Mouse (Mus musculus) midbrain, embryonic 12.5 days (tissue): ENCODE results near the gene Ptprq. TPM values are rescaled to one million over a fixed set of nuclear protein-coding genes. Genes with fewer than 3 reads are reported as not detected.
A peak's percentile ranks its signal among the peaks of the same experiment; 100 is the strongest.

ENCODE experiments used
- ATAC-seq: fragments of 200-750 bp; cut with Nextera tagmentation; 2 replicates; pipeline ENCODE4 v1.8.0; 2017; ENCODE audit warnings: low read depth, moderate TSS enrichment, moderate library complexity; ENCODE audit not compliant: low FRiP score
- H3K27ac ChIP-seq: fragments of 300-500 bp; sonication (generic); replicated peaks from 2 replicates; pipeline ENCODE4 v1.5.1; 2016; ENCODE audit warnings: mild to moderate bottlenecking
- H3K27me3 ChIP-seq: fragments of 300-500 bp; sonication (generic); 2 replicates; pipeline ENCODE4 v1.6.1; 2016; ENCODE audit warnings: mild to moderate bottlenecking
- H3K36me3 ChIP-seq: fragments of 300-500 bp; sonication (generic); 2 replicates; pipeline ENCODE4 v1.6.1; 2016
- H3K4me1 ChIP-seq: fragments of 300-500 bp; sonication (generic); 2 replicates; pipeline ENCODE4 v1.6.1; 2016
- H3K4me2 ChIP-seq: fragments of 300-500 bp; sonication (generic); replicated peaks from 2 replicates; pipeline ENCODE4 v1.6.1; 2016; ENCODE audit warnings: mild to moderate bottlenecking, moderate library complexity
- H3K4me3 ChIP-seq: fragments of 300-500 bp; sonication (generic); 2 replicates; pipeline ENCODE4 v1.5.1; 2016; ENCODE audit warnings: mild to moderate bottlenecking
- H3K9ac ChIP-seq: fragments of 300-500 bp; sonication (generic); replicated peaks from 2 replicates; pipeline ENCODE4 v1.6.1; 2016; ENCODE audit warnings: mild to moderate bottlenecking, moderate library complexity
- H3K9me3 ChIP-seq: fragments of 300-500 bp; sonication (generic); 2 replicates; pipeline ENCODE4 v1.6.1; 2016; ENCODE audit warnings: mild to moderate bottlenecking
- WGBS: fragments of 180-500 bp; shearing (Covaris S2); methylation state at CpG from one replicate; pipeline ENCODE4 v1.1.7; 2016; 5-methylcytosine and 5-hydroxymethylcytosine counted together
- polyA plus RNA-seq: library from polyadenylated mRNA; unstranded; fragments of >200 nt; fragmentation: Nextera tagmentation; extraction: Ambion mirVana; gene quantifications from 2 replicates; pipeline ENCODE4 v1.2.1, GENCODE M21; 2016

Ptprq gene
- polyA plus RNA-seq, 1 experiment from 2014 or later: 0.22 TPM

DNA sequence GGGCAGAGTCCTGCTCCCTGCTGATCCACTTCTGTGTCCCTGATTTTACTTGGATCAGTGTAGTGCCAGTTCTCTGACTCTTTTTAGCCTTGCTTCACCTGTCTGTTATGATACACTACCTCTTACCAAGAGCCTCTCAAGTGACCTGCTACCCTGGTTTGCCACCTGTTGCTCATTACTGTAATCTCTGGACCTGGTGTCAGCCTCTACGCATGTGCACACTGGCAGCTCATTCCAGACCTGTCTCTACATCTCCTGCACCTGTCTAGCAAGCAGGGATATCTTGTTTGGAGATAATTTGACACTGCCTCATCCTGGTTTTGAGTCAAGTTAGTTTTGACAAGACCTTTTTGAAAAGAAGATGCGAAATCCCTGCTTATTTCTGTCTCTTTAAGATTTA lies 213.5 kb downstream of the Ptprq start:
- Histone ChIP-seq H3K36me3 (no peaks in the 10 kb centered on the region), H3K27ac (no peak overlapping the region), H3K4me1 (no peaks in the 10 kb centered on the region), H3K4me2 (no peak overlapping the region), H3K27me3 (no peaks in the 10 kb centered on the region), H3K4me3 (no peak overlapping the region), H3K9me3 (no peaks in the 10 kb centered on the region), H3K9ac (no peak overlapping the region)
- WGBS: 83% methylated on average over 2 of the region's 2 CpGs
- no peak for ATAC-seq

DNA sequence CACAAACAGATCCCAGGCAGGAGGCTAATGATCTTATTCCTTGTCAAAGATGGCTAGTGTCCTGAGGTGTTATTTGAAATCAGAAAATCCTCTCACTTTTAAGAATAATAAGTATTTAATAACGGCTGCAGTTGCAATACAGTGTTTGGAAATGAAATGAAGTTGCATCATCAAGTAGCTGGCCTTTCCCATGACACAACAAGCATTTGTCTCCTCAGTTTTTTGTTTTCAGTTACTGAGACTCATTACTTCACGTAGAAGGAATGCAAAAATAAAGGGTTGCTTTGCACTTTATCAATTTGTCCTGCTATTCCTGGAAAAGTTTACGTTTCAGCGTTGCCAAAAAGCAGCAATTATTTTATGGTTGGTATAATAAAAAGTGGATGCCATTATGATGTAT lies 216.4 kb downstream of the Ptprq start:
- ATAC-seq: no peak
- no peaks in the 10 kb centered on the region for H3K4me1 ChIP-seq
- H3K9ac ChIP-seq: no peak overlapping the region
- H3K4me3 ChIP-seq: no peak overlapping the region
- H3K9me3 ChIP-seq: no peaks in the 10 kb centered on the region
- WGBS: 84% methylated on average over 4 of the region's 4 CpGs
- no peaks in the 10 kb centered on the region for H3K36me3 ChIP-seq
- H3K27me3 ChIP-seq: no peaks in the 10 kb centered on the region
- no peak overlapping the region for H3K27ac ChIP-seq
- H3K4me2 ChIP-seq: no peak overlapping the region

DNA sequence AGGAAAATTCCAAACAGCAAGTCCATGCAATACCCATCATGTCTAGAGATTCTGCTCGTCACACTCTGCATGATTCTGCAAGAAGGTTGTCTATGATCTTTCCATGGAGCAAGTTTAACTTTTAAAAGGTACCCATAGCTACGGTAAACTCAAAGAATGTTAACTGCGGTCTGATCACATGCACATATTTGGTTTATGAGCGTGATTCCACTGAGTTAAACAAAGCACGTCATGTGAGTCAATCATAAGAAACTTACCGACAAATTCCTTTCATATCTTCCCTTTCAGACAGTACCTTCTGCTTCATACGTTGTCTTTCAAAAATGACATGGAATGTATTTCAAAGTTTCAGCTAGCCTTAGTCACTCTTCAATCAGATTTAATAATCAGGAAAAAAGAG lies 217.7 kb downstream of the Ptprq start:
- 95% methylated on average over 7 of the region's 7 CpGs for WGBS
- H3K36me3 ChIP-seq: no peaks in the 10 kb centered on the region
- no peaks in the 10 kb centered on the region for H3K9me3 ChIP-seq
- H3K4me1 ChIP-seq: no peaks in the 10 kb centered on the region
- no peak overlapping the region for H3K9ac ChIP-seq
- H3K27me3 ChIP-seq: no peaks in the 10 kb centered on the region
- H3K4me3 ChIP-seq: no peak overlapping the region
- no peak for ATAC-seq
- no peak overlapping the region for H3K4me2 ChIP-seq
- H3K27ac ChIP-seq: no peak overlapping the region

DNA sequence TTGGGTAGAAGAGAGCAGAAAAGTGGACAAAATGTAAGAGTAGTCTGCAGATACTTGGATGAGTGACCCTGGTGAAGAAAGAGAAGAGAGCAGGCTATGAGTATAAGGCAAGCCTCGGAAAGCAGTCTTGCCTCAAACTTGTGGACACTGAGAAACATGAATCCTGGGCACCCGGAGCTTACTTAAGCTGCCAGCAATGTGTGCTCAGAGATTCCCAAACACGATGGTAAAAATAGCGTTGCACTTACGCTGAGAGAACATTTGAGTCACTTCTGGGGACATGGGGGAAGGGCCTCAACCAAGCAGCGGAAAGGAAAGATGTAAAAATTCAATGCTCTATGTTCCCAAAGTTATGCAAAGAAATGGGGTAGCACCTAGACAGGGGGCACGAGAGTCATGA lies 220.2 kb downstream of the Ptprq start:
- H3K9me3 ChIP-seq: no peaks in the 10 kb centered on the region
- WGBS: 87% methylated on average over 7 of the region's 7 CpGs
- H3K27me3 ChIP-seq: 0 out of 2 replicates have a peak, but pooled peaks cover 2% of the 10 kb centered on the region
- no peak overlapping the region for H3K9ac ChIP-seq
- H3K36me3 ChIP-seq: no peaks in the 10 kb centered on the region
- H3K4me2 ChIP-seq: no peak overlapping the region
- H3K27ac ChIP-seq: no peak overlapping the region
- no peaks in the 10 kb centered on the region for H3K4me1 ChIP-seq
- no peak overlapping the region for H3K4me3 ChIP-seq
- ATAC-seq: no peak

DNA sequence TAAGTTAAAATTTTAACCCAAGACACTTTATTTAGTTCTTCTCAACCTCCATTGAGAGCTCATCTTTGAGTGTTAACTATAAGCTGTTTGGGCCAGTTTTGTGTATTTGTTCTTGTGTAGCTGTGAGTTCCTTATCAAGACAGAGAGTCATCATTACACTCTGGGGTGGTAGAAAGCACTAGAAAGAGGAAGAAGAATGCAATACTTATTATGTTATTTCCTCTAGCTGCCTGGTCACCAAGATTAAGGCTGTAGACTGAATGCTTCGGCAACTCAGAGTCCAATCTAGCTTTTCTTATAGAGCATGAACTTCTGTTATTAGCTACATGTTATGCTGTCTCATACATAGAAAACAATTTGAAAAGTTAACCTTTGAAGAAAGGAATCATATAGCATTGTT lies 223.4 kb downstream of the Ptprq start:
- Histone ChIP-seq H3K9me3 (no peaks in the 10 kb centered on the region), H3K27me3 (peaks cover 13% of the 10 kb centered on the region; the same call in 1 of the 2 replicates), H3K9ac (no peak overlapping the region), H3K36me3 (no peaks in the 10 kb centered on the region), H3K4me3 (no peak overlapping the region), H3K27ac (no peak overlapping the region), H3K4me2 (no peak overlapping the region), H3K4me1 (peaks cover 11% of the 10 kb centered on the region)
- WGBS: 80% methylated on average over 1 of the region's 1 CpGs
- no peak for ATAC-seq

DNA sequence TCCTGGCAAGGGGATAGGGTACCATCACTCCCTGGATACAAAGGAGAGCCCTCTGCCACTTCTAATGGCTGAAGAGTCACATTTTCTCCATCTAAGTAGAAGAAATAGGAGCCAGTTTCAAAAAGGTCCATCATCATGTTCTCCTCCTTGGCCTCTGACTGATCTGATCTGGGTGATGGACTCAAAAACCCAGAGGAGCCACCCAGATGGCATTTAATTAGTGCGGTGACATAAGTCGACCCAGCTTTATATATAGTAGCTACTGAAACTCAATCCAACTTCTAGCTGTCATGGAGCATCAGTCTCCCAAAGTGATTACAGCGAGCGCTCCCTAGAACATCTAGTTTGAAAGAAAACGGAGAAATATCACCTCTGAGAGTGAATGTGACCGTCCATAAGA lies 225.3 kb downstream of the Ptprq start, which contains the start of gene Myf6:
Gene Myf6, minus strand, starts transcription at position 170 of the 400 bp plus-strand sequence.
- Histone ChIP-seq H3K9ac (no peak within 1 kb of the TSS), H3K9me3 (no peaks in the 10 kb centered on the region), H3K27ac (no peak within 1 kb of the TSS), H3K4me3 (peak within 1 kb of the TSS; percentile 25), H3K36me3 (no peaks in the 10 kb centered on the region), H3K27me3 (peaks cover 13% of the 10 kb centered on the region; the same call in 1 of the 2 replicates), H3K4me2 (peak within 1 kb of the TSS; percentile 47), H3K4me1 (peaks cover 11% of the 10 kb centered on the region)
- ATAC-seq: no peak
- 89% methylated on average over 6 of the region's 6 CpGs for WGBS

DNA sequence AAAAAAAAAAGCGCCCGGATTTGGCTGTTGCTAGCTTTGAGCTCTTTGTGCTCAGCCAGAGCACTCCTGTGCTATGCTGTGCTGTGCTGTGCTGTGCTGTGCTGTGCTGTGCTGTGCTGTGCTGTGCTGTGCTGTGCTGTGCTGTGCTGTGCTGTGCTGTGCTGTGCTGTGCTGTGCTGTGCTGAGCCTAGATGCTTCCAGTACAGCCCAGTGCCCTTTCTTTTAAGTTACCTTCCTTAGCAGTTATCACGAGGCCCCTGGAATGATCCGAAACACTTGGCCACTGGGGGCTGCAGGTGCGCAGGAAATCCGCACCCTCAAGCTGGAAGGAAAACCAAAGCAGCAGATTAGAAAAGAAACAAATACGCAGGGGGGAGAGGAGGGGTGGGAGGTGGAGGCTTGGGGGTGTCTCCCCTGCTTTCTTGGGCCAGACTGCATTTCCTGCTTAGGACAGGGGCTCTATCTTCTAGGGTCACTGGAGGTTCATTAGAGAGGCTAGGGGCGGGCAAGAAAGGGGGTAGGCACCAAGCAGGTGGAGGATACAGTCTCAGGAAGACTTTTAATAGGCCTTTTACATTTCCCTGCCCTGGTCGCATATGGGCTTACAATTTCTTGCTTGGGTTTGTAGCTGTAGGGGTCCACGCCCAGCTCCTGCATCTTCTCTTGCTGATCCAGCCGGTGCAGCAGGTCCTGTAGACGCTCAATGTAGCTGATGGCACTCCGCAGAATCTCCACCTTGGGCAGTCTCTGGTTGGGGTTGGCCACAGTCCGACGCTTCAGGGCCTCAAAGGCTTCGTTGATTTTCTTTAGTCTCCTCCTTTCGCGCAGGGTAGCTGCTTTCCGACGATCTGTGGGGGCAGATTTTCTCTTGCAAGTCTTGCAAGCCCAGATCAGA lies 226.0 kb downstream of the Ptprq start:
- H3K27me3 ChIP-seq: peaks cover 13% of the 10 kb centered on the region; the same call in 1 of the 2 replicates
- peaks cover 11% of the 10 kb centered on the region for H3K4me1 ChIP-seq
- 38% methylated on average over 20 of the region's 20 CpGs for WGBS
- no peak overlapping the region for H3K27ac ChIP-seq
- H3K4me3 ChIP-seq: peak overlapping the region; percentile 25
- H3K4me2 ChIP-seq: peak overlapping the region; percentile 47
- H3K9me3 ChIP-seq: no peaks in the 10 kb centered on the region
- H3K9ac ChIP-seq: no peak overlapping the region
- ATAC-seq: peak; percentile 83
- H3K36me3 ChIP-seq: no peaks in the 10 kb centered on the region

DNA sequence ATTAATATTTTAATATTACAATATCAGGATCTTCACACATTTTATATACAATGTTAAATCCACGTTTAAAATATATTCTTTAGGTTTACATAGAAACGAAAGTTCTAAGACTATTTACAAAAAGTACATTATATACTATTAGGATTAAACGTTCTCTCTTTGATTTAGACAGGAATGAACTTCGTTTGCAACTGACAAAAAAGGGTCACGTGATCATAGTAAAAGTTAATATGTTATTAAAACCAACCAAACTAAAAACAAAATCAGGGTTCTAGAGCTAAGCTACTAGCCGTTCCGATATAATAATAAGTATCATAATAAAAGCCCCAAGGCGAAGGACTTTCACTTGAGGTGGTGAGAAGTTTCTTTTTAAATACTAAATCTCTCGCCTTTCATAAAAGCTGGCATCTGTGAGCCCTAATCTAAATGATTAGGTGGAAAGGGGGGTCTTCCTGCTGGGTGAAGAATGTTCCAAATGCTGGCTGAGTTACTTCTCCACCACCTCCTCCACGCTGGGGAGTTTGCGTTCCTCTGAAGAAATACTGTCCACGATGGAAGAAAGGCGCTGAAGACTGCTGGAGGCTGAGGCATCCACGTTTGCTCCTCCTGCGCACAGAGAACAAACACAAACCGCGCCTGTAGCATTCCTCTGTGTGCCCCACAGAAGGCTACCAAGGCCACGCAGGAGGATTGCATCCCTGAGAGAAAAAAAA lies 226.8 kb downstream of the Ptprq start:
- Histone ChIP-seq H3K4me1 (peaks cover 11% of the 10 kb centered on the region), H3K9me3 (no peaks in the 10 kb centered on the region), H3K9ac (no peak overlapping the region), H3K4me3 (peak overlapping the region; percentile 25), H3K4me2 (peak overlapping the region; percentile 47), H3K27me3 (peaks cover 13% of the 10 kb centered on the region; the same call in 1 of the 2 replicates), H3K27ac (no peak overlapping the region), H3K36me3 (no peaks in the 10 kb centered on the region)
- peak; percentile 53 for ATAC-seq
- WGBS: 41% methylated on average over 18 of the region's 18 CpGs

DNA sequence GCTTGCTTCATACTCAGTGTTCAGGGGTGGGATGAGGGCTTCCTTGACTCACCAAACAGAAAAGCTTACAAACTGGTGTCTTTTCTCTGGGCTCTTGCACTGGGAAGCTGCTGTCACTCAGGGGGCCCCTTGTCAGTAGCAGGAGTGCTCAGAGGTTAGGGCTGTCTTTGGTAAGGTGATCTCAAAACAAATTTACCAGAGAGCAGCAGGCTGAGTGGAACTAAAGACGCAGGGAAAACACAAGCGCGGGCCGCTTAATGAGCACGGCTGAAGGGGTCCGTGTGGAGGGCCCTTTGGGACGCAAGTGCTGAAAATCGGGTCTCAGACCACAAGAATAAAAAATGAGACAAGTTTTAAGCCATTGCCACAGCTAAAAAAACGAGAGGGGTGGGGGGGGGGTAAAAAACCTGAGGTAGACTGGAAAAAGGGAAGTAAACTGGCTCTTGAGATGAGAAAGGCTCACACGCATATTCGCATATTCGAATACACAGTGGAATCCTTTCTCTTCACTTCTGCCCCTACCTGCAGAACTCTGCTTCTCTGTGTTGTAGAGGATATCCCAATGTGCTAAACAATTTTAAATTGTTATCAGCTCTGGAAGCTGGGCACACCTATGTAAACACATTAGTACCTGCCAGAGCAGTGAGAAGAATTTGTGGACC lies 231.1 kb downstream of the Ptprq start:
- peaks cover 8% of the 10 kb centered on the region for H3K4me1 ChIP-seq
- H3K4me3 ChIP-seq: no peak overlapping the region
- no peaks in the 10 kb centered on the region for H3K9me3 ChIP-seq
- no peak overlapping the region for H3K27ac ChIP-seq
- 30% methylated on average over 12 of the region's 12 CpGs for WGBS
- ATAC-seq: peak; percentile 8; the same call in 1 of the 2 replicates
- no peaks in the 10 kb centered on the region for H3K36me3 ChIP-seq
- peaks cover 3% of the 10 kb centered on the region; the same call in 1 of the 2 replicates for H3K27me3 ChIP-seq
- no peak overlapping the region; the same call in 1 of the 2 replicates for H3K4me2 ChIP-seq
- H3K9ac ChIP-seq: no peak overlapping the region

DNA sequence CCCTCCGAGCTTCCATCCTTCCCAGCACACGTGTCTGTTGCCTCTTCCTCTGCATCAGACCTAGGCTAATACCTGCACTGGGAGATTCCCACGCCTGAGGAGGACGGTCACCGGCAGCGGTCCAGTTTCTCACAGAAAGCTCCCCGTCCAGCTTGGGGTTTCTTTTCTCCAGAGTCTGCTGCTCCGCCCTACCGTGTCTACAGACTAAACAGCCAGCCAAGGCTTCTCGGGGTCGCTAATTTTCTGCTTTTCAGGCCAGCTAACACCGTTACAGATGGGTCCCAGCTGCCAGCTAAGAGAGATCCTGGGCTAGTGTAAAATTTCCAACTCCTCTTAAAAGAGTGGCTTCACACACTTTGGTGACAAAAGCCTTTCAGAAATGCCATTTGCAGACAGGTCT lies 233.1 kb downstream of the Ptprq start:
- no peaks in the 10 kb centered on the region for H3K27me3 ChIP-seq
- WGBS: 76% methylated on average over 12 of the region's 12 CpGs
- no peak overlapping the region for H3K4me2 ChIP-seq
- no peaks in the 10 kb centered on the region for H3K36me3 ChIP-seq
- no peak overlapping the region for H3K9ac ChIP-seq
- H3K9me3 ChIP-seq: no peaks in the 10 kb centered on the region
- no peaks in the 10 kb centered on the region; the same call in 1 of the 2 replicates for H3K4me1 ChIP-seq
- no peak for ATAC-seq
- no peak overlapping the region for H3K4me3 ChIP-seq
- no peak overlapping the region for H3K27ac ChIP-seq

DNA sequence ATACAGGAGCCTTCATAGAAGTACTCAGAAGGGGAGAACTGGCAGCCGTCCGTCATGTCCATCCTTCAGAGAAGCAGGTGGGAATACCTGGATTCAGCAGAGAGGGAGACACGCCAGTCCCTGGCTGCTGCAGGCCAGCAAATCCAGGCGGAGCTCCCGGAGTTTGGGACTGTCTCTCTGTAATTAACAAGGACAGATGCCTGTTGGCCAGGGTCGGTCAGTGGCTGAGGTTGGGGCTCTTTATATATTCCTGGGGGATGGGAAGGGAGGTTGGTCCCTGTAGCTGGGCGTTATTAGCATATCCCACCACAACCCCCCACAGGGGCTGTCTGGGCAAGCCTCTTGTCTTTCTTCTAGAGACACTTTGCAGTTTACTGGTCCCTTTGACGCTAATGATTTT lies 234.0 kb downstream of the Ptprq start, which contains the start of gene Myf5:
Gene Myf5, minus strand, starts transcription at position 265 of the 400 bp plus-strand sequence.
- Histone ChIP-seq H3K9ac (no peak within 1 kb of the TSS), H3K27ac (no peak within 1 kb of the TSS), H3K4me3 (no peak within 1 kb of the TSS), H3K4me1 (no peaks in the 10 kb centered on the region; the same call in 1 of the 2 replicates), H3K27me3 (no peaks in the 10 kb centered on the region), H3K4me2 (no peak within 1 kb of the TSS), H3K9me3 (no peaks in the 10 kb centered on the region), H3K36me3 (no peaks in the 10 kb centered on the region)
- ATAC-seq: no peak
- WGBS: 76% methylated on average over 8 of the region's 8 CpGs
